Mouse (Mus musculus): ENCODE results near the gene Camk2d.

Gene Camk2d

GRCm38 (mm10) chr3:126596086-126596485 lies at the start of gene Camk2d:
Camk2d (plus strand) TSS chr3:126596302.
- DNase-seq (ENCODE audit: low spot score in 2 of 2): peak; percentile 95 to 96

- DNase-seq (ENCODE audit: low spot score in 2 of 2): no peak
These were observed 48.2 kb upstream of the Camk2d start for GRCm38 (mm10) chr3:126547941-126548340.

- DNase-seq (ENCODE audit: low spot score in 2 of 2): no peak
These were observed 32.5 kb upstream of the Camk2d start for GRCm38 (mm10) chr3:126563646-126564045.

GRCm38 (mm10) chr3:126570628-126571027 lies 25.5 kb upstream of the Camk2d start:
- DNase-seq (ENCODE audit: low spot score in 2 of 2): no peak

GRCm38 (mm10) chr3:126572915-126573314 lies 23.2 kb upstream of the Camk2d start:
- no peak for DNase-seq (ENCODE audit: low spot score in 2 of 2)

- DNase-seq (ENCODE audit: low spot score in 2 of 2): no peak
These were observed 20.2 kb upstream of the Camk2d start for GRCm38 (mm10) chr3:126575927-126576326.

GRCm38 (mm10) chr3:126586134-126586533 lies 10.0 kb upstream of the Camk2d start:
- no peak for DNase-seq (ENCODE audit: low spot score in 2 of 2)

- no peak for DNase-seq (ENCODE audit: low spot score in 2 of 2)
These were observed 8.6 kb upstream of the Camk2d start for GRCm38 (mm10) chr3:126587477-126587876.

GRCm38 (mm10) chr3:126589556-126589955 lies 6.5 kb upstream of the Camk2d start:
- no peak for DNase-seq (ENCODE audit: low spot score in 2 of 2)

- no peak for DNase-seq (ENCODE audit: low spot score in 2 of 2)
These were observed 646 bp upstream of the Camk2d start for GRCm38 (mm10) chr3:126595456-126595855.

- peak; percentile 72 to 86 for DNase-seq (ENCODE audit: low spot score in 2 of 2)
These were observed 524 bp downstream of the Camk2d start for GRCm38 (mm10) chr3:126596491-126597160.

- DNase-seq (ENCODE audit: low spot score in 2 of 2): peak; percentile 57 to 71
These were observed 1.1 kb downstream of the Camk2d start for GRCm38 (mm10) chr3:126597161-126597595.

GRCm38 (mm10) chr3:126597596-126598328 lies 1.7 kb downstream of the Camk2d start:
- DNase-seq (ENCODE audit: low spot score in 2 of 2): peak in 1 of 2 experiments; percentile 15

GRCm38 (mm10) chr3:126598329-126598676 lies 2.2 kb downstream of the Camk2d start:
- DNase-seq (ENCODE audit: low spot score in 2 of 2): no peak

- no peak for DNase-seq (ENCODE audit: low spot score in 2 of 2)
These were observed 2.8 kb downstream of the Camk2d start for GRCm38 (mm10) chr3:126598881-126599280.

- no peak for DNase-seq (ENCODE audit: low spot score in 2 of 2)
These were observed 3.2 kb downstream of the Camk2d start for GRCm38 (mm10) chr3:126599335-126599734.

- DNase-seq (ENCODE audit: low spot score in 2 of 2): no peak
These were observed 3.8 kb downstream of the Camk2d start for GRCm38 (mm10) chr3:126599936-126600335.

- DNase-seq (ENCODE audit: low spot score in 2 of 2): no peak
These were observed 6.7 kb downstream of the Camk2d start for GRCm38 (mm10) chr3:126602772-126603171.

- no peak for DNase-seq (ENCODE audit: low spot score in 2 of 2)
These were observed 8.7 kb downstream of the Camk2d start for GRCm38 (mm10) chr3:126604656-126605434.

GRCm38 (mm10) chr3:126609310-126609709 lies 13.2 kb downstream of the Camk2d start:
- DNase-seq (ENCODE audit: low spot score in 2 of 2): no peak

GRCm38 (mm10) chr3:126609795-126610451 lies 13.8 kb downstream of the Camk2d start:
- DNase-seq (ENCODE audit: low spot score in 2 of 2): no peak

GRCm38 (mm10) chr3:126611624-126612023 lies 15.5 kb downstream of the Camk2d start:
- no peak for DNase-seq (ENCODE audit: low spot score in 2 of 2)
